Mouse (Mus musculus) cerebellum, adult 11-12 months (tissue): Measurements from ENCODE around the gene Cct3.
"Not testable (repeated sequence)": the region's sequence is repeated elsewhere in the genome, so short reads cannot be mapped to it uniquely, and the experiment has no call there.

ENCODE experiments used
- DNase-seq: peaks from one replicate; pipeline ENCODE4 v3.0.0; 2022

Gene Cct3

DNA sequence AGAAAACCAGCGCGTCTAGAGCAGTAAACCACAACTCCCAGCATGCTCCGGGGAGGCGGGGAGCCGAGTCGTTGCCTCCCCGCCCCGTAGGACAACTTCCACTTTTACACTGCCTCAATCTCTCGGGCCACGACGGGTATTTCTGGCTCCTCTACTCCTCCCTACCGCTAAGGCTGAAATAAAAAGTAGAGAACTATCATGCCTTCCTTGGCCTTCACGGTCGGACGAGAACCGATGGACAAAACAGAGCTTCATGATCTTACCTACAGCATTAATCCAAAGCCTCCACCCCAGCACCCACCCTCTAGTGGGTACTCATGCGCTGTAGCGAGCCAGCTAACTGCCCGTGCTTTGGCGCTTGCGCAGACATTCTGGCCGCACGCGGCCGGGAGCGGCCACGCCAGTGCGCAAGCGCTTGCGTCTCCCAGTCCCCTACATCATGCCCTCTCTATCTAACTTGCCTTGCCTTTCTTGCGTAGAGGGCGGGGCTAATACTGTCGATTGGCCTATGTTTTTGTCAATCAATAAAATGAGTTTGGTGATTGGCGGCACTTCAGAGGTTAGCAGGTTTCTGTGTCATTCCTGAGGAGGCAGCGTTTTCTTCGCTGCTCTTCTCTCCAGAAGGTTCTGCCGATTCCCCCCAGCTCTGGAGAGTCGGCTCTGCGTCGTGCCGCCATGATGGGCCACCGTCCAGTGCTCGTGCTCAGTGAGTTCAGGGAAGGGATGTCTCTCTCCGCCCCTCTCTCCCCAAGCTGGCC is at the start of gene Cct3, which contains the start of gene Tsacc:
Gene Cct3 (plus strand): TSS at position 556 of the 758 bp plus-strand sequence.
Gene Tsacc (minus strand): TSS at position 439 of the 758 bp plus-strand sequence.
- peak; percentile 98 for DNase-seq

DNA sequence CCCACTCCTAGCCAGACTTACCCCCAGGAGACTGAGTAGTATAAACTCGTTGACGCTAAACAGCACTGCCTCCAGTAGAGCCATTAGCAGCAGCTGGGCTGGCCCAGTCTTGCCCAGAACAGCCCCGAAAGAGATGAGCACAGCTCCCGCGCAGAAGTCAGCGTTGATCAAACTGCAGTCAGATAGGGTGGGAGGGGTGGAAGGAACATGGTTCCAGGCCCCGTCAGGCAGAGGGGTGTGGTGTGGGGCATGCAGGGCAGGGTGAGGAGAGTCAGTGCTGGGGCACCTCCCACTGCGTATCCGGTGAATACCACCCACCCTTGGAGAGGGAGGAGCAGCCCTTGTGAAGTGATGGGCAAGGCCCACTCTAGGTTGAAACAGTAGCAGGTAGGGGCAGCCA is 49.2 kb upstream of the Cct3 start:
- DNase-seq: no peak

- DNase-seq: no peak
Observed at GRCm38 (mm10) chr3:88248406-88248805, 48.5 kb upstream of the Cct3 start.

DNA sequence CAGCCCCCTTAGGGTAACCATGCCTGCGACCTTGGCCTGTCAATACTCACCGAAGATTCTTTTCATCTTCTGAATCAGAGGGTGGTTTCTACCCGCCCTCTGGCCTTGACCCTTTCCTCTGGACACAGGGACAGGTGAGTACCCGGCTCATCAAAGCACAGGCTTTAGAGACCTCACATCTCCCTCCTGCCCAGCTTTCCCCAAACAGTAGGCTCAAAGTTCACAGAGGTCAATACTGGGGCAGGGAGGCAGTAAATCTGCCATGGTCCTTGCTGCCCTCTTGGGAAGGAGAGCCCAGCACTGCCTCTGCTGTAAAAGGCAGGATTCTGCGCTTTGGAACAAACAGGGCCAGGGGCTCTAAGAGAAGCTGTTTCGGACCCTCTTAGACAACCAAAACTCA is 44.2 kb upstream of the Cct3 start:
- DNase-seq: no peak

DNA sequence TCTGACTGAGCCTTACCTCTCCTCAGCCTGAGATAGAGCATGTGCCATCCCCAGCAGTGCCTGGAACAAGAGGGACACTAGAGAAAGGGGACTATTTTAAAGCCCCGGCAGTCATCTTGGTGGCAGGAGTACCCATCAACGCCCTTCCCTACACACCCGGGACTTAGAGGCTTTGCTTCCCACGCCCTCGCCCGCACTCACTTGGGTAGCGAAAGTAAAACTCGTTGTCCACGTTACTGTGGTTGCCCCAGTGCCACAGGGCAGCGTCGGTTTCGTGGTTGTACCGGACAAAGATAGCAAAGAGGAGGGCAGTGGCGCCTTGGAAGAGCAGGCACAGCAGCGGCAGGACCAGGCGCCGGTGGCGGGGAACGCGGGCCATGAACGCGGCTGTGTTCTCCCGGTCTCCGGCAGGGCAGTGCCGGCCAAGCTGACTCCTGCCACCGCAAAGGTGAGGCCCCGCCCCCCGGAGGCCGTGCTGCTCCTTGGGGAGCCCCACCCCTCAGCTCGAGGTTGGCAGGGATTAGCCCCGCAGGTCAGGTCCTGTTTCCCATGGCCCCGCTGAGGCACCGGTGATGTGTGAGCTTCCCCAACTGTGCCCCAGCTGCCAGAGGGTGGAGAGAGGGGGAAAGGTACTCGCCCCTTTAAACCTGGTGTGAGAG is 42.5 kb upstream of the Cct3 start, which contains the start of gene Rhbg:
Gene Rhbg (minus strand): TSS at position 442 of the 659 bp plus-strand sequence.
- DNase-seq: peak; percentile 59

DNA sequence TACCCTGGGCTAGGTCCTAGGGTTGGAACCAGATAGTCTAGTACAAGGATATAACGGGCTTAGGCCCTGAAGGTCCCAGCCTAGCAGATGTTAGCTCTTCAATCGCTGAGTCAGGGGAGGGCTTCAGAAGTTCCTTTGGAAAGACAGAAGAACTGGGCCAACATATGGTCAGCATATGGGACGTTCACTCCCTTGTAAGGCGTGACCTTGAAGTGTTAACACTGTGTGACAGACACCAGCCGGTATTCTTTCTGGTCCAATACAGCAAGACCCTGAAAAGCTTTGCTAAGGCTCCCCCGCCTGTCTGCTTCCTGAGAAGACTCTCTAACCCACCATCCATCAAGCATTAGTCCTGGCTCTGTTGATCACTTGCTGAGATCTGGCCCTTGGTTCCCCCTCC is 41.0 kb upstream of the Cct3 start:
- no peak for DNase-seq

GRCm38 (mm10) chr3:88256382-88256781 is 40.5 kb upstream of the Cct3 start:
- DNase-seq: no peak

GRCm38 (mm10) chr3:88262346-88262745 is 34.6 kb upstream of the Cct3 start:
- no peak for DNase-seq

GRCm38 (mm10) chr3:88268014-88268413 is 28.9 kb upstream of the Cct3 start:
- not testable (repeated sequence) for DNase-seq

GRCm38 (mm10) chr3:88268991-88269390 is 27.9 kb upstream of the Cct3 start:
- DNase-seq: no peak

DNA sequence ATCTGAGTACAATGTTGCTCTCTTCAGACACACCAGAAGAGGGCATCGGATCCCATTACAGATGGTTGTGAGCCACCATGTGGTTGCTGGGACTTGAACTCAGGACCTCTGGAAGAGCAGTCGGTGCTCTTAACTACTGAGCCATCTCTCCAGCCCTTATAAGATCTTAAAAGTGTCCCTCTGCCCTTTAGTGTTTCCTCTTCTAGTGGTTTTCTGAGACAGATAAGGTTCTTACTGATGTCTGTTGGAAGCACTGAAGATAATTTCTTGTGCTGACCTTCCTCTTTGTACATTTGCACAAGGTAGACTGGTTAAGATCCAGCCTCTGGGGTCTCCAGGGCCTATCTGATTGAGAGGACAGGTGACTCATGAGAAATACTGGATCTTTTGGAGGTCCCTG is 25.6 kb upstream of the Cct3 start:
- DNase-seq: not testable (repeated sequence)

GRCm38 (mm10) chr3:88271859-88272258 is 25.1 kb upstream of the Cct3 start:
- no peak for DNase-seq

GRCm38 (mm10) chr3:88274002-88274401 is 22.9 kb upstream of the Cct3 start:
- no peak for DNase-seq

- no peak for DNase-seq
Observed at GRCm38 (mm10) chr3:88276121-88276520, 20.8 kb upstream of the Cct3 start.

DNA sequence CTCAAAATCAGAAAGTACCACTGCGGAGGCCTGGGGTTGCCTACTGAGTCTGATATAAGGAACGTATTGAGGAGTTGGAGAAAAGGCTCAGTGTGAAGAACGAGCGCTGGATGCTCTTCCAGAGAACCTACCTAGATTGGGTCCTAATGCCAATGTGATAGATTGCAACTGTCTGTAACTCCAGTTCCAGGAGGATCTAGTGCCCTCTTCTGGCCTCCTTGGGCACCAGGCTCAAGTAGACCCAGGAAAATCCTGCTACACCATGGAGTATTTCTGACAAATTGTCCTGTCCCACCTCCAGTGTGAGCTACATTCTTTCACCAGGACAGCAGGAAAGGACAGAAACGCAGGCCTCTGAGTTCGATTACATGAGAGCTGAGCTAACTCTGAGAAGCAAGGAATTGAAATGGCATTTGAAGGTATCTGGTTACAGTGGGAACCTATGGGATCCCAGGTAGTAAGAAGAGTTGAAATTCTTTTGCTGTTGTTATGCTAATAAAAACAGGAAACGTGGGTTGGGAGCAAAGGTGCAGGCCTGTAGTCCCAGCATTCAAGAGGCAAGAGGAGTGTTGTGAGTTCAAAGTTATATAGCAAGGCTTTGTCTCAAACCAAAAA is 20.3 kb upstream of the Cct3 start:
- no peak for DNase-seq

GRCm38 (mm10) chr3:88280035-88280434 is 16.9 kb upstream of the Cct3 start:
- DNase-seq: no peak

DNA sequence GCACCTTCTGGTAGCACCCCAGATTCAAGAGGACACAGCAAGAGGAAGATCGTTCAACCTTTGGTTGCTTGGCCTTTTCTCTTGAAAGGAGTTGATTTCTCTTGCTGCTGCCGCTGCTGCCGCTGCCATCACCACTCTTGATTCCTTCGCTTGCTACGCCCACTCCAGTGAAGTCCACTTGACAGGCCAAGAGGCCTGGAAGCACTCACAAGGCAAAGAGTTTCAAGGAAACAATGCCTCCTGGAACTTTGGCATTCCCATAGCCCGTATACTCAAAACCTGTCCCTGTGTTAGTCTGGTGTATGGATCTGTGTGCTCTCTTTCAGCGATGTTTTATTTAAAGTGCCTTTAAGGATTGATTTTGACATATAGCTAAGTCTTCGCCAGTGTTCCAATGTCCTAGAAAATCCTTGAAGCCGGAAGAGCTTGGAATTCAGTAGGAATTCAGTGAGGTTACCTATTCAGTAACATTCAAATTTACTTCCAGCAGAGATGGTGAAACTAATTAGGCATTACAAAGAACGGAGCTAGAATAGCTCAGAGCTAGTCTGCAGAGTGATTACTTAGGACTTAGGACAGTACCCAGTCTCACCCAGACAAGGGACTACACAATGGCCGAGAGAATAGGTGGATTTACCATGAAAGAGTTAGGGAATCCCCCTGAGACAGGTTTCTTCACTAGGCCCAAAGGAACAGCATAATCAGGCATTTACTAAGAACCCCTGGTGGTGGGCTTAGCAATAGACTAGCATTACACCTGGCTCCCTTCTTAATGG is 15.6 kb upstream of the Cct3 start:
- not testable (repeated sequence) for DNase-seq

DNA sequence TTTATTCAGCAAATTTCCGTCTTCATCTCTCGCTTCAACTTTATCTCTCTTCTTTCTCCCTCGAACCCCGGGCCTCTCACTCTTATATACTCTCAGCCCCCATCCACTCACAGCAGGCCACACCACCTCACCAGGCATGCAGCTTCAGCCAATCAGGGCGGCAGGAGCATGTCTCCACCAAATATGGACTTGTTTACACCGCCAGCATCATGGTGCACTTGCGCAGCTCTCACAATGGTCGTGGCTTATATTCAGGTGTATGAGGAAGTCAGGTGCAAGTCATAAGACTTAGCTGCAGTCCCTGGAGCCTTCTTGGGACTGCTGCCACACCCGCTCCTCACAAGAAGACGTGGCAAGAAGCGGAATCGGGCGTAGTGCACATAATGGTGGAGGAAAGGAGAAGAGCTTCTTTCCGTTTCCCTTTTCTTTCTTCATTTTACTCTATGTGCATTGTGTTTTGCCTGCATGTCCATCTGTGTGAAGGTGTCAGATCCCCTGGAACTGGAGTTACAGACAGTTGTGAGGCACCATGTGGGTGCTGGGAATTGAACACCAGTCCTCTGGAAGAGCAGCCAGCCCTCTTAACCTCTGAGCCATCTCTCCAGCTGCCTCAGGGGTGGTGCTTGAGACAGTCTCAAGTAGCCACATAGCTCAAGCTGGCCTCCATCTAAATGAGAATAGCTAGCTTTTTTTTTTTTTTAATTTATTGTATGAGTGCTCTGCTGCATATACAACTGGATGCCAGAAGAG is 11.9 kb upstream of the Cct3 start:
- DNase-seq: not testable (repeated sequence)

- not testable (repeated sequence) for DNase-seq
Observed at GRCm38 (mm10) chr3:88285565-88285895, 11.4 kb upstream of the Cct3 start.

DNA sequence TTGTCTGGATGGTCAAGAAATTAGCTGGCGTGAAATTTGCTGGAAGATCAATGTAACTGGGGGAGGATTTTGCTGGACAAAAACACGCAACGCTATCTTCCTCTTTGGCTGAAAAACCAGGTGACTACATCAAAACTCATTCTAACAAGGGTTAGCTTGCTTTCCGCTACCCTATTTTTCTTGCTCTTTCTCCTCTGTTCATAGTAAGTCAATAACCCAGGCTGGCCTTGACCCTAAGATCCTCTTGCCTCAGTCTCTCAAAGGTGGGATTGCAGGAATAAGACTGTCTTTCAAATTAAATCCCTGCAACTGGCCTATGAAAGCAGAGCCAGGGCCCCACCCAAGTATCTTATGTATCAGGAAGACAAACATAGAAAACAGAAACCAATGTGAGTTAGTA is 9.8 kb upstream of the Cct3 start, which contains the start of gene Gm38392:
Gene Gm38392 (minus strand): TSS at position 101 of the 400 bp plus-strand sequence.
- no peak for DNase-seq

DNA sequence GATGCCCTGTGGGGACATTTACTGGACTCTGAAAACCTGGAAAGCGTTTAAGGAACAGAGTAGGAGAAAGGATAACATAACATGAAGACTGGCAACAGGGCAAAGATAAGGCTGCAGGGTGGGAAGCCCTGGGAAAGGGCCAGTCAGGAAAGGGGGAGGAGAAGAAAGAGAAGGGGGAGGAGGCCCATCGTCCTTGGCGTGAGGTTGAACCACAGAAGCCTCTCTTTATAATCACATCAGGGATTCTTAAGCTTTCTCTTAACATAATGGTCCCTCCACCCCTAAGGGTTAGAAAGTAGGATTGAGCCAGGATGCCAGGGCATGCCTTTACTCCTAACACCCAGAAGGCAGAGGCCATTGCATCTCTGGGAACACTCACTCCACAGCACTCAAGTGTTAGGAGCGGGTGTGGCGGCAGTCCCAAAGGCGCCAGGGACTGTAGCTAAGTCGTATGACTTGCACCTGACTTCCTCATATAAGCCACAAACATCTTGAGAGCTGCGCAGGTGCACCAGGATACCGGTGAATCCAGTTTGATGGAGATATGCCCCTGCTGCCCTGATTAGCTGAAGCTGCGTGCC is 8.7 kb upstream of the Cct3 start:
- DNase-seq: not testable (repeated sequence)

- DNase-seq: peak; percentile 9
Observed at GRCm38 (mm10) chr3:88291970-88292369, 4.9 kb upstream of the Cct3 start.
